Mouse (Mus musculus): ENCODE data around the gene Vax2.

- TF ChIP-seq CTCF (IDR thresholded peaks at IDR 0.05; ENCODE audit: borderline replicate concordance, extremely low read depth, insufficient read depth, insufficient read length) = no peak
- TF ChIP-seq POLR2A (IDR thresholded peaks at IDR 0.05; ENCODE audit: borderline replicate concordance, extremely low read depth, insufficient read depth, insufficient read length, poor library complexity, severe bottlenecking) = no peak
These were observed 11.1 kb upstream of the Vax2 start for GRCm38 (mm10) chr6:83699971-83700370.
